Mouse (Mus musculus) gonadal fat pad, adult 2 months (tissue): ENCODE data around the gene Tent5b. TPM values are rescaled to one million over a fixed set of nuclear protein-coding genes. Genes with fewer than 3 reads are reported as not detected.

Experiments
- DNase-seq: peaks from one replicate; pipeline ENCODE4 v3.0.0-alpha.2; 2012; ENCODE audit warnings: low read depth
- polyA plus RNA-seq: library from polyadenylated mRNA; depleted of rRNA; stranded (reverse); fragments of >200 nt; gene quantifications from 2 replicates; pipeline ENCODE4 v1.2.3, GENCODE M21; 2012

Gene Tent5b
- polyA plus RNA-seq, 1 experiment, result 4.6 TPM

GRCm38 (mm10) chr4:133469122-133469521 lies 10.8 kb upstream of the Tent5b start:
- DNase-seq, result no peak

DNA sequence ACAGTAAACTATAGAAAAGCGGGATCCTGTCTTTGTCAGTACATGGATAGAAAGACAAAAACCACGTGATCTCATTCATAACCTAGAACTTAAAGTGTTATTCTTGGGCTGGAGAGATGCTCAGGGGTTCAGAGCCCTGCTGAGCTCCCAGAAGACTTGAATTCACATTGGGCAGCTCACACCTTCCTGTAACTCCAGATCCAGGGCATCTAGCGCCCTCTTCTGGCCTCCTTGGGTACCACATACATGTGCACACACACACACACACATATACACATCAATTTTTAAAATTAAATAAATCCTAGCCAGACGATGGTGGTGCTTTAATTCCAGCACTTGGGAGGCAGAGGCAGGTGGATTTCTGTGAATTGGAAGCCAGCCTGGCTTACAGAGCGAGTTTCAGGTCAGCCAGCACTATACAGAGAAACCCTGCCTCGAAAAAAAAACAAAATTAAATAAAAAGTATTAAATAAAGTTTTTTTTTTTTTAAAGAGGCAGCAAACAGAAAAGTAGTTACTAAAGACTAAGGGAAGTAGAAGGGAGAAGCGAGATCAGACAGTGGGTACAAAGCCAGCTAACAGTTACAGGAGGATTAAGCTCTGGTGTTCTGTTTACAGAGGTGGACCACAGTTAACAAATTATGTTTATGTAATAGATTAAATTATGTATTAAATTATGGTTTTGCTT lies 8.7 kb upstream of the Tent5b start:
- no peak for DNase-seq

DNA sequence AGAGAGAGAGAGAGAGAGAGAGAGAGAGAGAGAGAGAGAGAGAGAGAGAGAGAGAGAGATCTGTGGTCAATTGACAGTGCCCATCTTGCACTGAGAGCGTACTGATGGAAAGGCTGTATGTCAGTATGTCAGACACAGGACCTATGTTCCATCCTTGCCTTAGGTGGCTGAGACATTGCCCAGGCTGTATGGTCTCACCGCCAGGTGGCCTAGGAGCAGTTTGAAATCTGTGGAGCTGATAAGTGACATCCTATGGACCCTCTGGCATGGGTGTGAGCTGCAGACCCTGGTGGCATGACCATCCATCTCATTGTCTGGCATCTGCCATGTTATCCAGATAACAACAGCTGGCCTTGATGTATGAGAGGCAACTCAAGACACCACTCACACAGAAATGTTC lies 6.1 kb upstream of the Tent5b start:
- DNase-seq, result no peak

DNA sequence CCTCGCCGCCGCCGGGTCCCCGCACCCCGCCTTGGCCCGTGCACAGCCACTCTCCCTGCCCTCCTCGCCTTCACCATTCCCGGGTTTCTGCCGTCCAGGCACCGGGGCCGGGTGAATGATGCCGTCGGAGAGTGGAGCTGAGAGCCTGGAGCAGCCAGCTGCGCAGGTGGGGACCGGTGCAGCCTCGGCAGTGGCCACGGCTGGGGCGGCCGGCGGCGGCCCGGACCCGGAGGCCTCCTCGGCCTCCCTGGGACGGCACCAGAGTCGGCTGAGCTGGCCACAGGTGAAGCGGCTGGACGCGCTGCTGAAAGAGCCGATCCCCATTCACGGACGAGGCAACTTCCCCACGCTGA lies 229 bp downstream of the Tent5b start:
- DNase-seq, result no peak

GRCm38 (mm10) chr4:133480754-133481153 lies 822 bp downstream of the Tent5b start:
- no peak for DNase-seq

DNA sequence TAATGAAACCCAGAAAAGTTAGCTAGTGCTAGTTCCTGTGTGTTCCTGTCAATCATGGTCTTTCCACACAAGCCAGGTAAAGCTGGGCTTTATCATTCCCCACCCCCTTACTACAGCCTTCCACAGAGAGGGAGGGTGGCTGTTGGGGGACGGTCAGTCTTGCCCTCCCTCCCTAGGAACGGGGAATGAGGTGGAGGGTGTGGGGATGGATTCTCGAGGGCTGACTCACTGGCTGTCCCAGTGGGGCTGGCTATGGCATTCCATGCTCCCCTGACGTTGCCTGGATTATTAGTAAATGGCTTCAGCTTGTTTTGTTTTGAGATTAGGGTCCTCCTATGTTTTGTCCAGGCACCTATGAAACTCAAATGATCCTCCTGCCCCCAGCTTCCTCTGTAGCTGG lies 1.6 kb downstream of the Tent5b start:
- DNase-seq, result no peak

DNA sequence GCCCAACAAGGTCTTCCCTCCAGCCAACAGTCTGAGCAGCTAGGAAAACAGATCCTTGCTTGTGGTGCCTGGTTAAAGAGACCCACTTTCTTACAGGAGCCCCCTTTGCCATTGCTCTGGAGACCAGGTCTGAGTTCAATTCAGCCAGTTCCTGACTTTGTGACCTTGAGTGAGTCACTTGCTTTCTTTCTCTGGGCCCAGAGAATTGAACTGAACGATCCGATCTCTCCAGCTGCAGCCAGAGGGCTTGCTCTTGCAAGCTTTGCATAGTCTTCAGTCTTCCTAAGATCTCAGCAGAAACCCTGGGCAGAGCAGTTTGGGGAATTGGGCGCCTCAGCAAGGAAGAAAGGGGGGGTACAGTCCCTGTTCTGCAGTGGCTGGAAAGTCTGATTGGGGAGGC lies 2.5 kb downstream of the Tent5b start:
- DNase-seq, result no peak

GRCm38 (mm10) chr4:133484266-133485025 lies 4.5 kb downstream of the Tent5b start:
- DNase-seq, result no peak

GRCm38 (mm10) chr4:133485691-133486425 lies 5.9 kb downstream of the Tent5b start:
- DNase-seq, result no peak

DNA sequence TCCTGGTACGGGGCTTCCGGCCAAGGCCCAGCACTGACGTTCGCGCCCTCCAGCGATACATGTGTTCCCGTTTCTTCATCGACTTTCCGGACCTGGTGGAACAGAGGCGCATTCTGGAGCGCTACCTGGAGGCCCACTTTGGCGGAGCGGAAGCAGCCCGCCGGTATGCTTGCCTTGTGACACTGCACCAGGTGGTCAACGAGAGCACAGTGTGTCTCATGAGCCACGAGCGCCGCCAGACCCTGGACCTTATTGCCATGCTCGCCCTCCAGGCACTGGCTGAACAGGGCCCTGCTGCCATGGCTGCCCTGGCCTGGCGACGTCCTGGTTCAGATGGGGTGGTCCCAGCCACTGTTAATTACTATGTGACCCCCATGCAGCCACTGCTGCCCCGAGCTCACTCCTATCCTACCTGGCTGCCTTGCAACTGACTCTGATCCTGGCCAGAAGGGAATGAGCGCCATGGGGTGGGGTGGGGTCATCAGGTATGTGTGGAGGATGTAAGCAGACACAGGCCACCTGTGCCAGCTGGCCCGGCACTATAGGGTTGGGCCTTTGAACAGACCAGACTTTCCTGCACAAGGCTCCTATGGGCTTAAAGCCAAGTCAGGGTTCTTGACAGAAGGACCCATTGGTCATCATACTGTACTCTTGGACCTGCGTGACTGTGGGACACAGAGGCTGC lies 6.9 kb downstream of the Tent5b start:
- no peak for DNase-seq

- DNase-seq, result no peak
These were observed 8.9 kb downstream of the Tent5b start for GRCm38 (mm10) chr4:133488619-133489392.

DNA sequence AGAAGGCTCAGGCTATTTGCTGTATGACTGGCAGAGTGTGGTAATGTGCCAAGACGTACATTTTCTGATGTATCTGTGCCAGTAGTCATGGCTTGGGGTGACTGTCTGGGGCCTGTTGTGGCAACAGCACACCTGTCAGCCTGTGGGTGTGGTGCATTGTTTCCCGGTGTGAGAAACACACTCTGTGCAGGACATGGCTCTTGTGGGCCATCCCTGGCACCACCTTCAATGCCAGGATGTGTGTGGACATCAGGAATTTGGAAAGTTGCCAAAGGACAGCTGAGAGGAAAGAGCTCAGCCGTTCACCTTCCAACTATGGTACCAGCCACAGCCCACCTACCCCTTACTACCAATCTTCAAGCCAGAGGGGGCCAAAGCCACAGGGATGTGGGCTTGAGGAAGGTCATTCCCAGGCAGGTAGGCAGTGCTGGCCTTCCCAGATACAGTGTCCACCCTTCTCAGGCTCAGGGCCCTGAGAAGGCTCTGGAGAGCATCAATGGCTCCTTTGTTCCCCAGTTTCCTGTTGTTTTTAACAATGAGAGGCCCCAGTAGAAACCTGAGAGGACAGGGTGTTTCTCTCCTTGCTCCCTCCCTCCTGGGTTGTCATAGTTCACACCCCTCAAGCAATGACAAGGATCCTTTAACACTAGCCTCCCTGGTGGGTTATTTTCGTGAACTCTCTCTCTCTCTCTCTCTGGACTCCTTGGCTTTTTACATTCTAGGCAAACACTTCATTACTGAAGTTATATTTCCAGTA lies 9.7 kb downstream of the Tent5b start:
- no peak for DNase-seq

DNA sequence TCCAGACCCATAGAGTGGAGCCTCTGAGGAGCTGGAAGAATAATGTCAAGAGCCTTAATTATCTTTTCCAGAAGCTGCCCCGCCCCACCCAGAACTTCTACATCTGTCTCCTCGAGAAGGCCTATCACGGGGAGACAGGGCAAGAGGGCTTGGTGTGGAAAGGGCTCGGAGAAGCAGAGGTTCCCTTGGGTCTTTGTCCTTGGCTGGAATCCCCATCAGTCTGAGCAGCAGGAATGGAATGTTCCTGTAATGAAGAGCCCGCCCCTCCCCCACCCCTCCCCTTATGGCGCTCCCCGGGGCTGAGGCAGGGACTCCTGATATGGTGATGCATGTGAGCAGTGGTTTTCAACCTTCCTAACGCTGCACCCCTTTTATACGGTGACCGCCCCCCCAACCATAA lies 11.9 kb downstream of the Tent5b start:
- no peak for DNase-seq

DNA sequence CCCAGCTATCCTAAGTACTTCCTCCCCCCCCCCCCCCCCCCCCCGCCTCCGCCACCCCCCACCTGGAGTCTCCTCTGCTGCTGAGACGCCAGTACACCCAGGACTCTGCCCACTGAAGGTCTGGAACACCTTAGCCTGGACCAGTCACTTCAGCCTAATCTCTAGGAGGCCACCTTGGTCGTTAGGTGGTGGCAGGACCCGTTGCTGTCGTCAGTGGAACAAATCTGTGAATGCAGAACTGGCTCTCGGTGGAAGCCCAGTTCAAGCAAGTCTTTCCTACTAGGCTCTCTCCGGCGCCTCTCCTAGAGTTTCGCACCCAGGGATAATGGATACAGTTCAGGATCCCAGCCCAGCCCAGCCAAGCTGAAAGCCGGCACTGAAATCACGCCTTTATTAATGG lies 14.0 kb downstream of the Tent5b start:
- no peak for DNase-seq

DNA sequence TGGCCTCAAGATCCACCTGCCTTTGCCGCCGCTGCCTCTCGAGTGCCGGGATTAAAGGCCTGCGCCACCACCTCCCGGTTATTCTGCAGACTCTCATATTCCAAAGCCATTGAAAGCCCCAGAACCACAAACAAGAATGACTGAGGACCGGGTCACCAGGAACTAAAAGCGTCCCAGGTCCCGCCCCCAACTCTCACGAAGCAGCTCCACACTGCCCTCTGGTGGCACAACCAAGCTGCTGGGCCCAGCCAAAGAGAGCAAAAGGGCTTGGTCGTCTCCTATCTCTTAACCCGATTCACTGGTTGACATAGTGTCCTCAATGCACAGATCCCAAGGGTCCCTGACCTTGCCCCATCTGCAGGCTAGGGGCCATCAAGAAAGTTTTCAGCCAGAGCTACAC lies 14.5 kb downstream of the Tent5b start:
- DNase-seq, result no peak

DNA sequence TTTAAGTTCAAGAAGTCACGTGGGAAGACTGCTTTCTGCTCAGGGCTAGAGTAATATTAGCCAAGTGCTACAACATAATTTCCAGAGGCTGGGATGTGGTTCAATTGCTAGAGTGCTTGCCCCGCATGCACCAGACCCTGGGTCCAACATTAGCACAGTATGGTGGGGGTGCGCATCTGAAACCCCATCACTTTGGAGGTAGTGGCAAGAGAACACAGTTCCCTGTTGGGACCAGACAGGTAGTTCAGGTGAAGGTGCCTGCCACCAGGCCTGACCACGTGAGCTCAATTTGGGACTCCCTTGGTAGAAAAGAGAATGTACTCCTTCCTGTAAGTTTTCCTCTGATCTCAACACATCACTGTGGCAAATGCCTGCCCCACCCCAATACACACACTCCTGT lies 14.9 kb downstream of the Tent5b start:
- DNase-seq, result no peak

DNA sequence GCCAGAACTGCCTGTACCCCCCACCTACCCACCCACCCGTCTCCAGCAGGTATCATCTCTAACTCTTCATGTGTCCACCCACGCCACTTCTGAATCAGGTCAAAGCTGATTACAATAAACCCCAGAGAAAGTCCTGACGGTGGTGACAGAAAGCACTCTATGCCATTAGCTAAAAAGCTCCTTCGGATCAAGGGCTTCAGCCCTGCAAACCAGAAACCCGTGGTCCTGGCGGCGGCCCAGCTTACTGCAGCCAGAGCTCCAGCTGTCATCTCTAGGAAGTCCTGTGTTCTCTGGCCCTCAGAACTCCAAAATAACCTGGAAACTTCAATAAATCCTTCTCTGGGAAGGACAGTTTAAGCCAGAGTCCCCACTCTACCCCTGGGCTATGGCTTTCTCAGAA lies 15.8 kb downstream of the Tent5b start:
- DNase-seq, result no peak

DNA sequence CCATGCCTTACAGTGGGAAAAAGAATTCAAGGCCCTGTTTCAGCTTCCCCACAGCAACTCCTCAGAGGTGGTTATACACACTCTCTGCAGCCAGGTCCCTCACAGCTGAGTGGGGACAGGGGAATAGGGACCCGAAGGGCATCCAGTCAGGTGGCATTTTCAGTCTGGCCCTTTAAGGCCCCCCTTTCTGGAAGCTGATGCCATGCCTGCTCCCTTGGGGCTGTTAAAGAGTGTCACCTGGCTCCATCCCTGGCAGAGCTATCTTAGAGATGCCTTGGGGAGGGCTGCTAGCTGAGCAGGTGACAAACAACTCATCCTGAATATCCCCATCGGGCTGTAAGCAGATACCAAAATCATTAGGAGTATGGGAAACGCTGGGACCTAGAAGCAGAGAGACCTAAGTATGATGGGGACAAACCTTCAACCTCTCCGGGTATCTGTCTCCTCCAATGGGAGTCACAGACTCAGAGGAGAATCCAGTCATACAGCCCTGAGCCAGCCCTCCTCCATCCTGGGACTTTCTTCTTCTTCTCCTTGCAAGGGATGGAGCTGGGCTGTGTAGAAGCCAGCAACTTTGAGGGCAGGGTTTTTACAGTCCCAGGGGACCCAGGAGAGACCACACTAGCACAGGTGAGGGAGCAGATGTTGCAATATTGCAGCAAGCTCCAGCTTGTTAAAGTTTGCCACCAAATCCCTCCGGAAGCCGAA lies 17.0 kb downstream of the Tent5b start:
- no peak for DNase-seq

DNA sequence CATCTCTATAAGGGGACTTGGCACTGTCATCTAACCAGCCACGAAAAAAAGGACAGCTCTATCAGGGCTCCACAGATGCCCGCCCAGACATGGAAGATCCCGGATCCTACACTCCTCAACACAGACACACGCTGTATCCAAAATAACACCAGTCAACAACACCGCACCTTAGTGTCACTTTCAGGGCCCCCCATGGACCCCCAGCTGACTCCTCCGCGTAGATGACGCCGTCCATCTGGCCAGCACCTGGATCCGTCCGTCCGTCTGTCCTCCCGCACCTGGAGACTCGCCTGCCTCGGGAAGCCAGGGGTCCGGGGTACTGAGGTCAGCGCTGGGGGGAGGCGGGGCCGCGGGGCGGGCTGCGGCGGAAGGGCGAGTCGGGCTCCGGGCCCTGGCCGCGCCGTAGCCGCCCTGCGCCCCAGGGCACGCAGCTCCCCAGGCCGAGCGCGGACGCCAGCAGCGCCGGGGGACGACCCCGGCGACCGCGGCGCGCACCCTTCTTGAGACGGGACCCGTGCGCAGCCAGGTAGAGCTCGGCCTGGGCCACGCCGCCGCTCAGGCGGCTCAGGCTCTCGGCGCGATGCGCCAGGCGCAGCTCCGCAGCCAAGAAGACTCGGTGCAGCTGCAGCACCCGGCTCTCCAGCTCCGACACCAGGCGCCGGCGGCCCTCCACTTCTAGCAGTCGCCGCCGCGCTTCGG lies 17.7 kb downstream of the Tent5b start:
- DNase-seq, result no peak
